Mouse (Mus musculus) heart, adult 2 months (tissue): ENCODE results near the gene Celf1.

Source experiments
- CTCF ChIP-seq: fragments of 200-600 bp; IDR thresholded peaks from 2 replicates; pipeline ENCODE4 v1.8.1; 2022; ENCODE audit warnings: antibody characterized with exemption, mild to moderate bottlenecking, moderate library complexity
- POLR2A ChIP-seq: fragments of 200-500 bp; IDR thresholded peaks from 2 replicates; pipeline ENCODE4 v1.6.1; 2011; ENCODE audit warnings: mild to moderate bottlenecking, low read depth, low read length, control low read depth; ENCODE audit not compliant: insufficient read depth

DNA sequence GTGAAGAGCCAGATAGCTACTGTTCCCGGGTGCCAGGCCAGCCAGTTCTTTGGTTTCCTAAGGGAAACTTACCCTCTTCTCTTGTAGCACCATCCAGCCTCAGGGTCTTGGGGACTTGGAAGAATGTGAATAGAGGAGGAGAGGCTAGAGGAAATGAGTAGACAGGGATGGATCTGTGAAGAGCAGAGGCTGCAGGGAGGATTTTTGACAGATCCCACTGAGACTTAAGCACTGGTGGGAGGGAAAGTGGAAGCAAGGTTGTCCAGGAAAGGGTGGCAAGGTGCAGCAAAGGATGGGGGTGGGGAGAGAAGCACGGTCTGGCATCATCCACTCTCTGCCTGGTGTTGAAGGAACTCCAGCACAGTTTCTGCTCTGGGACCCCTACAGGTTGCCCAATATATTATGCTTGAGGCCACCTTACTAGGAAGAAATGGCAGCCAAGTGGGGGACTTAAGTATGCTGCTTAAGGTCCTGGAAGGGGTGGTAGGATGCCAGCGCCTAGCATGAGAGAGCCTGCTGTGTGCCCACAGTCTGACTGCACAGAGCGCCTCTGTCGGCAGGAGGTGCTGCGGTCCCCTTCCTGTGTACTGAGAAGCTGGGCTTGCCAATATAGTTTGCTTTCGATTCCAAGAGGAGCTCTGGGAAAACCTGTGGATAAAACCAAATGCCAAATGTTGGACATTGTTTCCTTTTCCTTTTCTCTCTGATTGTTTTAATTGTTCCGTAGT lies 78.0 kb downstream of the Celf1 start:
- no peak for TF ChIP-seq POLR2A
- peak; percentile 80 for TF ChIP-seq CTCF
